Mouse (Mus musculus) neural tube, embryonic 14.5 days (tissue): Measurements from ENCODE around the gene Stk39. TPM values are rescaled to one million over a fixed set of nuclear protein-coding genes. Genes with fewer than 3 reads are reported as not detected.

Experiments
- ATAC-seq: fragments of 200-750 bp; cut with Nextera tagmentation; 2 replicates; pipeline ENCODE4 v1.8.0; 2017; ENCODE audit warnings: low read depth, mild to moderate bottlenecking, moderate TSS enrichment, moderate library complexity
- H3K27ac ChIP-seq: fragments of 300-500 bp; sonication (generic); 2 replicates; pipeline ENCODE4 v1.5.1; 2014; ENCODE audit warnings: low read depth, mild to moderate bottlenecking, control low read depth, low read length, moderate library complexity, mixed read lengths
- H3K27me3 ChIP-seq: fragments of 300-500 bp; sonication (generic); 2 replicates; pipeline ENCODE4 v1.6.1; 2014; ENCODE audit warnings: low read length; ENCODE audit not compliant: control insufficient read depth, insufficient read depth
- H3K36me3 ChIP-seq: fragments of 300-500 bp; sonication (generic); 2 replicates; pipeline ENCODE4 v1.6.1; 2014; ENCODE audit warnings: low read length, mixed read lengths; ENCODE audit not compliant: control insufficient read depth, insufficient read depth
- H3K4me1 ChIP-seq: fragments of 300-500 bp; sonication (generic); 2 replicates; pipeline ENCODE4 v1.6.1; 2014; ENCODE audit warnings: low read length; ENCODE audit not compliant: control insufficient read depth, insufficient read depth
- H3K4me2 ChIP-seq: fragments of 300-500 bp; sonication (generic); 2 replicates; pipeline ENCODE4 v1.6.1; 2014; ENCODE audit warnings: mild to moderate bottlenecking, low read depth, low read length, control low read depth
- H3K4me3 ChIP-seq: fragments of 300-500 bp; sonication (generic); 2 replicates; pipeline ENCODE4 v1.5.1; 2014; ENCODE audit warnings: low read depth, low read length, control low read depth, mixed read lengths
- H3K9ac ChIP-seq: fragments of 300-500 bp; sonication (generic); replicated peaks from 2 replicates; pipeline ENCODE4 v1.6.1; 2014; ENCODE audit warnings: low read depth, mild to moderate bottlenecking, control low read depth, low read length, mixed read lengths
- H3K9me3 ChIP-seq: fragments of 300-500 bp; sonication (generic); 2 replicates; pipeline ENCODE4 v1.6.1; 2016; ENCODE audit warnings: low read length; ENCODE audit not compliant: control insufficient read depth
- WGBS: fragments of 180-500 bp; shearing (Covaris S2); extraction: QIAGEN DNeasy Blood & Tissue Kit; methylation state at CpG from one replicate; pipeline ENCODE4 v1.1.7; 2014; 5-methylcytosine and 5-hydroxymethylcytosine counted together
- polyA plus RNA-seq: library from polyadenylated mRNA; unstranded; fragments of >200 nt; fragmentation: Nextera tagmentation; extraction: Ambion mirVana; gene quantifications from 2 replicates; pipeline ENCODE4 v1.2.1, GENCODE M21; 2014

The Stk39 gene
- polyA plus RNA-seq, 1 experiment from 2014 or later = 37.0 TPM

DNA sequence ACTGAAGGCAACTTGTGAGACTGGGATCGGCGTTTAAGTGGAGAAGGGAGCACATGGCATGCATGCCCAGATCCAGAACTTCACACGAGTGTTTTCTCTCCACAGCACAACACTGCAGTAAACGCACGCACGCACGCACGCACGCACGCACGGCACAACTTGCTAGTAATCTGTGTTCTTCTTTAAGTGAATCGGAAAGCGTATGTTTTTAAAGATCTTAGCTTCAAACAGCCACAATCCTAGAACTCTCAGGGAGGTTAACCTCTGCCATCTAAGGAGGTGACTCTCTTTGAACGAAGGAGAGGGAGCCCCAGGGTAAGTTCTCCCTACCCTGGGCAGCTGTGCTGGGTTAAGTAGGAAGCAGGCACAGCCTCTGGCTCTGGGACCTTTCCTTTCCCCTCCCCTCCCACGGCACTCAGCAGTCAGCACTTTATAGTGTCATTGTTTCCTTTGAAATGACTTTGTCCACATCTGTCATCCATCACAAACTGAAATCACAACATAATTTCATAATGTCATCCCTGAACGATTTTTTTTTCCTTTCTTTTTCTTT is 66.8 kb downstream of the Stk39 start:
- no peak overlapping the region for H3K4me3 ChIP-seq
- H3K9me3 ChIP-seq = no peaks in the 10 kb centered on the region
- H3K27ac ChIP-seq = no peak overlapping the region; the same call in 1 of the 2 replicates
- H3K27me3 ChIP-seq = no peaks in the 10 kb centered on the region
- peak overlapping the region; percentile 21 for H3K4me2 ChIP-seq
- H3K4me1 ChIP-seq = peaks cover 29% of the 10 kb centered on the region
- no peak for ATAC-seq
- H3K36me3 ChIP-seq = no peaks in the 10 kb centered on the region
- no peak overlapping the region for H3K9ac ChIP-seq
- whole genome bisulfite sequencing = 17% methylated on average over 16 of the region's 16 CpGs

DNA sequence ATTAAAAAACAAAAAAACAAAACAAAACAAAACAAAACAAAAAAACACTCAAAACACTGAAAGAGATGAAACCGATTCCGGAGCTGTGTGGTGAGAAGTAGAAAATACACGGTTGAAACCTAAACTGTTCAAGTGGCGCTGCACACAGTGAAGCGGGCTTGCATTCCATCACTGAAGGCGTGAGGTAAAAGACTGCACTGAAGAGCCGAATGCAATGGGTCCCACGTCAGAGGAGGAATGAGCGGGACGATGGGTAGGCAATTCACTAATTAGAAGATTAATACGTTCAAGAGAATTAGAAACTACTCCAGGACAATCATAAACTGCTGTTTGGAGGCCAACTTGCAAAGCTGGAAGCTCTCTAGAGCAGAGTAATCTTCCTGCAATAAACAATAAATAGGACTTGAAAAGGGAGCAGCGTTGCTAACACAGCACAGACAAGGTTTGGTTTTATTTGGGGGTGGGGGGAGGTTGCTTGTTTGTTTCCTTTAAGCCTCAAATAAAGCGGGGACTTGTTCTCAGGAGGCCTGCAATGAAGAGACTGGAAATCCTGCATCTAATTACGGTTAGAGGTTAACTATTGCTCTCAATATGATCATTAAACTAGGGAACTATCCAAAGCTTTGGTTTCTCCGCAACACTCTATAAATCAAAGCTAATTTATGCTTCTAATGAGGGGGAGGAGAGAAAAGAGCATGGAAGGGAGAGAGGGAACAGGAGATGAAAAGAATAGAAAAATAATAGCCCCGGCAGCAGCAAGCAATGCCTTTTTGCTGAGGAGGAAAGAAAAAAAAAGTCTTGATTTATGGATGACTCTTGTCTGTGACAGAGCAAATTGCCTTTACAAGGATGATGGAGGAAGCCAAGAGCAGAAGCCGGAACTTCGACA is 67.5 kb downstream of the Stk39 start:
- H3K27ac ChIP-seq = no peak overlapping the region; the same call in 1 of the 2 replicates
- ATAC-seq = peak; percentile 76
- no peak overlapping the region for H3K4me3 ChIP-seq
- no peaks in the 10 kb centered on the region for H3K9me3 ChIP-seq
- no peak overlapping the region for H3K9ac ChIP-seq
- H3K4me2 ChIP-seq = peak overlapping the region; percentile 21; the same call in 1 of the 2 replicates
- WGBS = 7% methylated on average over 18 of the region's 18 CpGs
- no peaks in the 10 kb centered on the region for H3K36me3 ChIP-seq
- H3K4me1 ChIP-seq = peaks cover 29% of the 10 kb centered on the region
- H3K27me3 ChIP-seq = no peaks in the 10 kb centered on the region

DNA sequence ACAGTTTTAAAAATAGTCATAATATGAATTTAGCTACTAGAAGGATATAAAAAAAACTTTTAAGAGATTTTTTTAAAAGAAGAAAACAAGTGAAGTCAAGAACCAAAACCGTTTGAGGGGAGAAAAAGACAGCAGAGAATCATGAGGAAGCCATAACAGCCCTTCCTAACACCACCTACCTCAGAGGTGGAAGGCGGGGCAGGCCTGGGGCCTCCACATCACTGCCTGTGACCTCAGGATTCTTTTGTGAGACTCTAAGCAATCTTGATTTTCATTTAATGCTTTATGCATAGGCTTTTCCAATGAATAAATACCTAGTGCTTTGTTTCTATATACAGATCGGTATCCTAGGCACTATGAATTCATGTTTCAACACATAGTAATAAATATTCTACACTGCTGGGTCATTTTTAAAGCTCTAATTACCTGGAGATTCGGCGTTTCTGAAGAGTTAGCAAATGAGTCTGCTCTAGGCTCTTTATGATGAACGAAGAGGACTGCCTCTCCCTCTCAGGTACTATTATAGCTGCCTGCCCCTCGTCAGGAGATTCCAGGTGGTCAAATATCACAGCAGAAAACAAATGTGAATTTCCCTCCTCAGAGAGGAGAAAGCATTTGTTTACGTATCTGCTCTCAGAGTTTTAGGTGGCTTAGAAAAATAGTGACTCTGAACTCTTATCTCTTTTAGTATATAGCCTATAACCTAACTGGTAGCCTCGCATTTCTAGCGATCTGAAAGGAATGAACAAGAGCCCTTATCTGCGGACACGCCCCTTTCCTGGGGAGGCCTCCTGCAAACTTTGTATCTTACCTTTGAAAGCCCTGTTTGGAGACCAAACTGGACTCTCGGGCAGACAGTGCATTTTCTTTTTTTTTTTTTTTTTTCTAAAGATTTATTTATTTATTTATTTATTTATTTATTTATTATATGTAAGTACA is 78.2 kb downstream of the Stk39 start:
- no peaks in the 10 kb centered on the region for H3K9me3 ChIP-seq
- no peak for ATAC-seq
- H3K27ac ChIP-seq = no peak overlapping the region
- no peaks in the 10 kb centered on the region for H3K36me3 ChIP-seq
- H3K4me3 ChIP-seq = no peak overlapping the region
- H3K27me3 ChIP-seq = no peaks in the 10 kb centered on the region
- 80% methylated on average over 13 of the region's 13 CpGs for WGBS
- no peak overlapping the region for H3K4me2 ChIP-seq
- no peak overlapping the region for H3K9ac ChIP-seq
- H3K4me1 ChIP-seq = no peaks in the 10 kb centered on the region

DNA sequence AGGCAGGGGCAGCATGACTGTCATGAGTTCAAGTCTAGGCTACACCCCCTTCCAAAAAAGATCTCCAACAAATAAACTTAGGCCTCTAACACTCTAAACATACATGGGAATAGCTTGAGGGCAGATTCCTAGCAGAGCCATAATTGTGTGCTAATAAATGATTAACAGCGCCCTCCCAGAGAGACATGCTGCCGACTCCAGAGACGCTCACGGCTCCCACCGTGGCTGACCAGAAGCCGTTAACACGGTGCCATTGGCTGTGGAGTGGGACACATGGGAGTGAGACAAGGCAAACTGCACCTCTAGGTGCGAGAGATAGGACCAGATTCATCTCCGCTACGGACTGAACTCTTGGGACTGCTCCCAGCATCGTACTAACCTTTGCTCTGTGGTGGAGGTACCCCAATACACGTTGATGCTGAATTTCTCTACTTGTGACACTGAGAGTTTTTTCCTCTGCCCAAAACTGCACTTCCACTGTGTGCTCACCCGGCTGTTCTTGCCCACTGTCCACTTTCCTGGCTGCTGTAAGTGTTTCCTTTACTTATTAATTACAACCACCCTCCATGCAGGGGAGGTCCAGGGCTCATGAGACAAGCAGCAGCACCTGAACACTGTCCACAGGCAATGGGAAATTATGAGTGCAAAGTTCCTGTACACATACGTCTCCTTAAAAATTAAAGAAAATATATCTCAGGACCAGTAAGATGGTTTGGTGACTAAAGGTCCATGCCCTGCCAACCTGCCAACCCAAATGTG is 84.1 kb downstream of the Stk39 start:
- no peak for ATAC-seq

DNA sequence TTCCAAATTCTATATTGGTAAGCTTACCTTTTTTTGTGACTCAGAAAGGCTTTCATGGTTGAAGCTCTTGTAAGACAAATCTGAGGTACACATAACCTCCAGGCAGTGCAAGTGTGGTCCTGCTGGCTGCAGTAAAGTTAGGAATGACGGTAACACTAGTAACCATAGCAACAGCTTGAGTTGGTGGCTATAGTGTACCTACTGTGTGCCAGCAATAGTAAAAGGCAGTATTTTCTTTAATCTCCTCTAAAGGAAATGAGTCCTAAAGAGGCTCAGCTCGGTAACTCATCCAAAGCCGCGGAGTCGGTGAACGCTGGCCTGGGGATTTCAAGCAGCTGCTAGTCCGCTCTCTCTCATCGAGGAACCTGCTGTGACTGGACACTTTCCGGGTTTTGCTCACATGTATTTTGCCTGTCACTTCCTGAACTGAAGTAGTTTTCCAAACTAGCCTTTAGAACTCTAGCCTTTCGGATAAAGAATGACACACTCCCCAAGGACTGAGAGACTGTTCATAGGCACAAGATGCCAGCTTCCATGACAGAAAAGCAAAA is 85.7 kb downstream of the Stk39 start:
- Histone ChIP-seq H3K36me3 (no peaks in the 10 kb centered on the region), H3K9ac (no peak overlapping the region), H3K4me2 (no peak overlapping the region), H3K27ac (no peak overlapping the region), H3K4me1 (no peaks in the 10 kb centered on the region), H3K4me3 (no peak overlapping the region), H3K9me3 (no peaks in the 10 kb centered on the region), H3K27me3 (no peaks in the 10 kb centered on the region)
- no peak for ATAC-seq
- 26% methylated on average over 10 of the region's 10 CpGs for WGBS

More for the DNA sequence above, 84.1 kb downstream of the Stk39 start:
- H3K4me3 ChIP-seq = no peak overlapping the region
- H3K36me3 ChIP-seq = no peaks in the 10 kb centered on the region
- H3K4me1 ChIP-seq = no peaks in the 10 kb centered on the region
- H3K9ac ChIP-seq = no peak overlapping the region
- no peaks in the 10 kb centered on the region for H3K27me3 ChIP-seq
- H3K4me2 ChIP-seq = no peak overlapping the region
- WGBS = 76% methylated on average over 14 of the region's 14 CpGs
- H3K27ac ChIP-seq = no peak overlapping the region
- H3K9me3 ChIP-seq = no peaks in the 10 kb centered on the region

DNA sequence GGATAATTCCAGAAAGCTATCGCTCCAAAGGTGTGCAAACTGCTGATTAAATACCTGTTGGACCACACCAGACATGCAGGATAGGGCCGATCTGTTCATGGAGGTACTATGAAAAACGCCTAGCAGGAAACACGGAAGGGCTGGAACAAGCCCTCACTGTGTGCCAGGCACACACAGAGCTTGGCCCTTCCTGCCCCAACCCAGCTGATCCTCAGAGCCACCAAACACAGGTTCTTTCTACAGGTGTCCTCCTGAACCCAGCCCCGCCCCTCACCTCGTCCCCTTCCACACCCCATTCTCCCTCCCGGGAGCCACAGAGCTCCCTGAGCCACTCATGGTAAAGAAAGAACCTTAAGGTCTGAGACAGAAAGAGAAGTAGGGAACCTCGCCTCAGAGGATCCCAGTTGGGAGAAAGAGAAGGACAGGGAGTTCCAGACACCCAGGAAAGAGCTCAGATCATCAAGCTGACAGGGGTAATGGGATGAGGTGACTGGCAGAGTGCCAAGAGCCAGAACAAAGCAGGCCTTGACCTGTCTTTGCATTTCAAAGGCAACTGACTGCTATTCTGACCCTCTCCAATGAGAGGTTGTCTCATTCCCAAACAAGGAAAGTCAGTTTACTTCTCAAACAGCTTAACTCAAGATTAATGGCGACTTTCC is 86.3 kb downstream of the Stk39 start:
- Histone ChIP-seq H3K4me3 (no peak overlapping the region), H3K27me3 (no peaks in the 10 kb centered on the region), H3K9me3 (no peaks in the 10 kb centered on the region), H3K4me2 (no peak overlapping the region), H3K4me1 (no peaks in the 10 kb centered on the region), H3K27ac (no peak overlapping the region), H3K9ac (no peak overlapping the region), H3K36me3 (no peaks in the 10 kb centered on the region)
- 65% methylated on average over 9 of the region's 9 CpGs for WGBS
- no peak for ATAC-seq

DNA sequence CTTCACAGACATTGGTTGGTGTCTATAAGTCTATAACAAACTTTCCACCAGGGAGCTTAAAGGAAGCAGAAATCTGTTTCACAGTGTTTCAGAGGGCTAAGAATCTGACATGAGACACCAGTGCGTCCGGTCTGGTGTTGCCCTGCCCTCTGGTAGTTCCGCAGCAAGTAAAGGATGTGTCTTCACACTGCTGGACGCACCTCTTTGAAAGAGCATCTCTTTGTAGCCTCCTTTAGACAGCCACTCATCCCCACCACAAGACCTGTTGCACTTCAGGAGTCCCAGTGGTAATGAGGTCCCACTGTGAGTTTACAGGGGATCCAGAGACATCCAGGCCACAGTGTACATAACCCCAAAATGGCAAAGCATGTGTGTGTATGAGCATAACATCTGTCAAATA is 88.1 kb downstream of the Stk39 start:
- Histone ChIP-seq H3K9me3 (no peaks in the 10 kb centered on the region), H3K36me3 (no peaks in the 10 kb centered on the region), H3K9ac (no peak overlapping the region), H3K4me2 (no peak overlapping the region), H3K4me1 (0 out of 2 replicates have a peak, but pooled peaks cover 4% of the 10 kb centered on the region), H3K27me3 (no peaks in the 10 kb centered on the region), H3K4me3 (no peak overlapping the region), H3K27ac (no peak overlapping the region)
- 88% methylated on average over 4 of the region's 4 CpGs for WGBS
- ATAC-seq = no peak
